Mouse (Mus musculus): ENCODE results near the gene Sgf29.

- TF ChIP-seq GATA1 (IDR thresholded peaks at IDR 0.05; ENCODE audit: borderline replicate concordance, low read length) (no peak), FLI1 (IDR thresholded peaks at IDR 0.05; ENCODE audit: low read length) (no peak)
Observed at GRCm38 (mm10) chr7:126612736-126613135, 36.4 kb upstream of the Sgf29 start.
